Mouse (Mus musculus) erythroblast, embryonic 14.5 days (primary cell): ENCODE results near the gene Tnfrsf8.

ENCODE experiments used
- GATA1 ChIP-seq: IDR thresholded peaks from 2 replicates; pipeline ENCODE4 v1.6.1; 2012; ENCODE audit warnings: low read length, inconsistent platforms, mixed read lengths
- TAL1 ChIP-seq: IDR thresholded peaks from 3 replicates; pipeline ENCODE4 v1.6.1; 2012; ENCODE audit warnings: low read length, inconsistent platforms, mixed read lengths

- TF ChIP-seq GATA1 (no peak), TAL1 (no peak)
These were observed 68.6 kb downstream of the Tnfrsf8 start, which contains the start of gene Tnfrsf1b for GRCm38 (mm10) chr4:145246173-145247011.
